7 mouse cellular contexts compared by ENCODE assay signal in genomic region chr10:128492633-128493311, GRCm38 (mm10). TPM values are rescaled to one million over a fixed set of nuclear protein-coding genes. Genes with fewer than 3 reads are reported as not detected.
DNase-seq lines count a peak whose midpoint lies in the region; ATAC-seq and TF ChIP-seq lines count a peak whose summit lies in the region.

No protein-coding gene starts in this region.

- H3K27me3 ChIP-seq in E14TG2a.4 (ENCODE audit: insufficient read depth, low read length), result no peaks in the 10 kb centered on the region
- H3K27me3 ChIP-seq in embryonic facial prominence, embryonic 12.5 days, result no peaks in the 10 kb centered on the region
- H3K27me3 ChIP-seq in heart, embryonic 12.5 days (replicated peaks), result no peaks in the 10 kb centered on the region
- no peaks in the 10 kb centered on the region for H3K27me3 ChIP-seq in kidney, embryonic 15.5 days
- H3K27me3 ChIP-seq in lung, embryonic 14.5 days (ENCODE audit: insufficient read depth, low read length), result no peaks in the 10 kb centered on the region

- TF ChIP-seq CTCF in E14TG2a.4 (conservative IDR thresholded peaks at IDR 0.05; ENCODE audit: low read length), result no peak
- no peak for TF ChIP-seq CTCF in lung, embryonic 14.5 days (IDR thresholded peaks at IDR 0.05; ENCODE audit: low read depth)

- H3K9me3 ChIP-seq in E14TG2a.4 (ENCODE audit: low read length), result no peaks in the 10 kb centered on the region
- H3K9me3 ChIP-seq in embryonic facial prominence, embryonic 12.5 days, result no peaks in the 10 kb centered on the region
- H3K9me3 ChIP-seq in heart, embryonic 12.5 days (replicated peaks), result no peaks in the 10 kb centered on the region
- H3K9me3 ChIP-seq in kidney, embryonic 15.5 days (replicated peaks), result no peaks in the 10 kb centered on the region
- no peaks in the 10 kb centered on the region for H3K9me3 ChIP-seq in lung, embryonic 14.5 days (ENCODE audit: low read depth, low read length)

- H3K4me3 ChIP-seq in E14TG2a.4 (replicated peaks; ENCODE audit: low read length), result peak overlapping the region; percentile 98
- H3K4me3 ChIP-seq in embryonic facial prominence, embryonic 12.5 days, result peak overlapping the region; percentile 80
- peak overlapping the region; percentile 87 for H3K4me3 ChIP-seq in heart, embryonic 12.5 days
- H3K4me3 ChIP-seq in kidney, embryonic 15.5 days (replicated peaks), result peak overlapping the region; percentile 89
- H3K4me3 ChIP-seq in lung, embryonic 14.5 days (ENCODE audit: low read depth, low read length), result peak overlapping the region; percentile 84

- peak; percentile 54 for ATAC-seq in embryonic facial prominence, embryonic 12.5 days (ENCODE audit: insufficient number of reproducible peaks, insufficient read depth, low FRiP score, low TSS enrichment)
- ATAC-seq in heart, embryonic 12.5 days (ENCODE audit: insufficient number of reproducible peaks, low FRiP score), result peak; percentile 66
- ATAC-seq in kidney, embryonic 15.5 days (replicated peaks; ENCODE audit: low FRiP score), result peak; percentile 63
- peak; percentile 62 for ATAC-seq in lung, embryonic 14.5 days (ENCODE audit: insufficient read depth)

- H3K36me3 ChIP-seq in E14TG2a.4 (ENCODE audit: insufficient read depth, low read length), result peaks cover 53% of the 10 kb centered on the region
- peaks cover 43% of the 10 kb centered on the region for H3K36me3 ChIP-seq in embryonic facial prominence, embryonic 12.5 days
- H3K36me3 ChIP-seq in heart, embryonic 12.5 days, result peaks cover 47% of the 10 kb centered on the region
- peaks cover 42% of the 10 kb centered on the region for H3K36me3 ChIP-seq in kidney, embryonic 15.5 days
- H3K36me3 ChIP-seq in lung, embryonic 14.5 days (ENCODE audit: insufficient read depth), result peaks cover 45% of the 10 kb centered on the region

- H3K4me2 ChIP-seq in embryonic facial prominence, embryonic 12.5 days (replicated peaks), result peak overlapping the region; percentile 65
- H3K4me2 ChIP-seq in heart, embryonic 12.5 days, result peak overlapping the region; percentile 85
- peak overlapping the region; percentile 83 for H3K4me2 ChIP-seq in kidney, embryonic 15.5 days
- H3K4me2 ChIP-seq in lung, embryonic 14.5 days, result peak overlapping the region; percentile 86

- H3K4me1 ChIP-seq in E14TG2a.4 (replicated peaks; ENCODE audit: low read depth, low read length), result peaks cover 82% of the 10 kb centered on the region
- H3K4me1 ChIP-seq in embryonic facial prominence, embryonic 12.5 days, result peaks cover 24% of the 10 kb centered on the region
- H3K4me1 ChIP-seq in heart, embryonic 12.5 days (replicated peaks), result peaks cover 56% of the 10 kb centered on the region
- peaks cover 58% of the 10 kb centered on the region for H3K4me1 ChIP-seq in kidney, embryonic 15.5 days
- H3K4me1 ChIP-seq in lung, embryonic 14.5 days (ENCODE audit: insufficient read depth), result peaks cover 11% of the 10 kb centered on the region

- peak; percentile 64 for DNase-seq in adipocyte (ENCODE audit: low spot score)
- DNase-seq in lung, embryonic 14.5 days, result peak; percentile 86
- peak; percentile 63 for DNase-seq in ovary, postnatal 14 days (ENCODE audit: low spot score)

- H3K27ac ChIP-seq in embryonic facial prominence, embryonic 12.5 days, result peak overlapping the region; percentile 94
- H3K27ac ChIP-seq in heart, embryonic 12.5 days (ENCODE audit: poor library complexity, severe bottlenecking), result peak overlapping the region; percentile 97
- H3K27ac ChIP-seq in kidney, embryonic 15.5 days, result peak overlapping the region; percentile 100
- peak overlapping the region; percentile 95 for H3K27ac ChIP-seq in lung, embryonic 14.5 days (ENCODE audit: low read depth)

- H3K9ac ChIP-seq in embryonic facial prominence, embryonic 12.5 days, result peak overlapping the region; percentile 84
- H3K9ac ChIP-seq in heart, embryonic 12.5 days, result peak overlapping the region; percentile 97
- peak overlapping the region; percentile 88 for H3K9ac ChIP-seq in kidney, embryonic 15.5 days
- peak overlapping the region; percentile 87 for H3K9ac ChIP-seq in lung, embryonic 14.5 days

- WGBS in embryonic facial prominence, embryonic 12.5 days, result 26% methylated on average over 12 of the region's 12 CpGs
- WGBS in heart, embryonic 12.5 days, result 17% methylated on average over 12 of the region's 12 CpGs
- 22% methylated on average over 12 of the region's 12 CpGs for WGBS in kidney, embryonic 15.5 days
- 11% methylated on average over 12 of the region's 12 CpGs for WGBS in lung, embryonic 14.5 days

RNA-seq across cellular contexts. Expression of gene Myl6, which starts 1.2 kb away (rescaled TPM):
- 877 and 907 TPM in 2 replicates for polyA plus RNA-seq in embryonic facial prominence, embryonic 12.5 days (2016; fragmentation: Nextera tagmentation; extraction: Ambion mirVana)
- 1,237 and 1,275 TPM in 2 replicates for polyA plus RNA-seq in heart, embryonic 12.5 days (2016; fragmentation: Nextera tagmentation; extraction: Ambion mirVana)
- polyA plus RNA-seq in kidney, embryonic 15.5 days (2015; fragmentation: Nextera tagmentation; extraction: Ambion mirVana), result 1,170 and 1,259 TPM in 2 replicates
- 1,221 and 1,238 TPM in 2 replicates for polyA plus RNA-seq in lung, embryonic 14.5 days (2014; fragmentation: Nextera tagmentation; extraction: Ambion mirVana)

RNA-seq across cellular contexts. Expression of gene Myl6b, which starts 5.7 kb away (rescaled TPM):
- polyA plus RNA-seq in embryonic facial prominence, embryonic 12.5 days (2016; fragmentation: Nextera tagmentation; extraction: Ambion mirVana), result 3.2 and 3.9 TPM in 2 replicates
- 3.0 and 4.0 TPM in 2 replicates for polyA plus RNA-seq in heart, embryonic 12.5 days (2016; fragmentation: Nextera tagmentation; extraction: Ambion mirVana)
- polyA plus RNA-seq in kidney, embryonic 15.5 days (2015; fragmentation: Nextera tagmentation; extraction: Ambion mirVana), result 4.2 and 4.7 TPM in 2 replicates
- polyA plus RNA-seq in lung, embryonic 14.5 days (2014; fragmentation: Nextera tagmentation; extraction: Ambion mirVana), result 3.0 and 4.4 TPM in 2 replicates

RNA-seq across cellular contexts. Expression of gene Esyt1, which starts 32.9 kb away (rescaled TPM):
- polyA plus RNA-seq in embryonic facial prominence, embryonic 12.5 days (2016; fragmentation: Nextera tagmentation; extraction: Ambion mirVana), result 29.2 and 30.7 TPM in 2 replicates
- polyA plus RNA-seq in heart, embryonic 12.5 days (2016; fragmentation: Nextera tagmentation; extraction: Ambion mirVana), result 25.0 and 26.5 TPM in 2 replicates
- polyA plus RNA-seq in kidney, embryonic 15.5 days (2015; fragmentation: Nextera tagmentation; extraction: Ambion mirVana), result 19.4 and 22.8 TPM in 2 replicates
- 21.5 and 23.0 TPM in 2 replicates for polyA plus RNA-seq in lung, embryonic 14.5 days (2014; fragmentation: Nextera tagmentation; extraction: Ambion mirVana)

RNA-seq across cellular contexts. Expression of gene Smarcc2, which starts 33.7 kb away (rescaled TPM):
- polyA plus RNA-seq in embryonic facial prominence, embryonic 12.5 days (2016; fragmentation: Nextera tagmentation; extraction: Ambion mirVana), result 121 and 125 TPM in 2 replicates
- 83.3 and 86.9 TPM in 2 replicates for polyA plus RNA-seq in heart, embryonic 12.5 days (2016; fragmentation: Nextera tagmentation; extraction: Ambion mirVana)
- 75.9 and 77.2 TPM in 2 replicates for polyA plus RNA-seq in kidney, embryonic 15.5 days (2015; fragmentation: Nextera tagmentation; extraction: Ambion mirVana)
- polyA plus RNA-seq in lung, embryonic 14.5 days (2014; fragmentation: Nextera tagmentation; extraction: Ambion mirVana), result 81.1 and 89.6 TPM in 2 replicates

RNA-seq across cellular contexts. Expression of gene Zc3h10, which starts 54.8 kb away (rescaled TPM):
- 18.8 and 19.4 TPM in 2 replicates for polyA plus RNA-seq in embryonic facial prominence, embryonic 12.5 days (2016; fragmentation: Nextera tagmentation; extraction: Ambion mirVana)
- polyA plus RNA-seq in heart, embryonic 12.5 days (2016; fragmentation: Nextera tagmentation; extraction: Ambion mirVana), result 10.2 and 11.9 TPM in 2 replicates
- polyA plus RNA-seq in kidney, embryonic 15.5 days (2015; fragmentation: Nextera tagmentation; extraction: Ambion mirVana), result 16.2 and 17.7 TPM in 2 replicates
- 11.0 and 14.5 TPM in 2 replicates for polyA plus RNA-seq in lung, embryonic 14.5 days (2014; fragmentation: Nextera tagmentation; extraction: Ambion mirVana)

Comparison
In these comparisons a context has a peak if more than half of its experiments do, and no peak if none do; other contexts are left out.
1. Peak in every context shown above with its lines: DNase-seq, ATAC-seq, H3K4me3 ChIP-seq and H3K27ac ChIP-seq.